Comparison of ENCODE assay signal across 12 mouse cellular contexts in genomic region chr6:71868809-71869208, GRCm38 (mm10). TPM values are rescaled to one million over a fixed set of nuclear protein-coding genes. Genes with fewer than 3 reads are reported as not detected.
A peak's percentile ranks its signal among the peaks of the same experiment; 100 is the strongest.
DNase-seq lines count a peak whose midpoint lies in the region; ATAC-seq and TF ChIP-seq lines count a peak whose summit lies in the region.
"Had no signal": no experiment of that assay in that cellular context is flagged by ENCODE, and none has a peak within 500 bp of the region (broad histone marks: within the 10 kb centered on the region; RNA-seq: fewer than 3 reads in every experiment).

No protein-coding gene starts in this region.

- H3K9me3 ChIP-seq in forebrain, embryonic 14.5 days (replicated peaks; ENCODE audit: control insufficient read depth, low read length) = no peaks in the 10 kb centered on the region
- H3K9me3 ChIP-seq in forebrain, embryonic 12.5 days = no peaks in the 10 kb centered on the region
- H3K9me3 ChIP-seq in midbrain, embryonic 14.5 days (ENCODE audit: control insufficient read depth, low read length) = no peaks in the 10 kb centered on the region
- no peaks in the 10 kb centered on the region; the same call in 1 of the 2 replicates for H3K9me3 ChIP-seq in midbrain, embryonic 10.5 days (replicated peaks)
- H3K9me3 ChIP-seq in stomach, postnatal 0 days (ENCODE audit: control insufficient read depth, low read length) = no peaks in the 10 kb centered on the region
- H3K9me3 ChIP-seq: megakaryocyte, embryonic 14.5 days had no signal

- no peak overlapping the region for H3K4me3 ChIP-seq in forebrain, embryonic 14.5 days (ENCODE audit: low read depth, low read length)
- H3K4me3 ChIP-seq in forebrain, embryonic 12.5 days (replicated peaks) = no peak overlapping the region
- H3K4me3 ChIP-seq in midbrain, embryonic 14.5 days (replicated peaks; ENCODE audit: low read depth, low read length) = no peak overlapping the region
- H3K4me3 ChIP-seq in midbrain, embryonic 10.5 days = no peak overlapping the region
- H3K4me3 ChIP-seq in stomach, postnatal 0 days (ENCODE audit: low read depth, low read length) = no peak overlapping the region
- H3K4me3 ChIP-seq: erythroblast, embryonic 14.5 days; megakaryocyte, embryonic 14.5 days had no signal

- 94% methylated on average over 1 of the region's 1 CpGs for WGBS in forebrain, embryonic 14.5 days
- 91% methylated on average over 1 of the region's 1 CpGs for WGBS in forebrain, embryonic 12.5 days
- 100% methylated on average over 1 of the region's 1 CpGs for WGBS in midbrain, embryonic 14.5 days
- 86% methylated on average over 1 of the region's 1 CpGs for WGBS in midbrain, embryonic 10.5 days
- 86% methylated on average over 1 of the region's 1 CpGs for WGBS in stomach, postnatal 0 days

- no peaks in the 10 kb centered on the region for H3K4me1 ChIP-seq in forebrain, embryonic 14.5 days (ENCODE audit: control insufficient read depth, insufficient read depth, low read length)
- H3K4me1 ChIP-seq in forebrain, embryonic 12.5 days = no peaks in the 10 kb centered on the region
- no peaks in the 10 kb centered on the region for H3K4me1 ChIP-seq in midbrain, embryonic 14.5 days (ENCODE audit: control insufficient read depth, insufficient read depth, low read length)
- H3K4me1 ChIP-seq in midbrain, embryonic 10.5 days = no peaks in the 10 kb centered on the region
- no peaks in the 10 kb centered on the region for H3K4me1 ChIP-seq in stomach, postnatal 0 days (replicated peaks; ENCODE audit: control insufficient read depth, insufficient read depth)

- peaks cover 87% of the 10 kb centered on the region for H3K36me3 ChIP-seq in forebrain, embryonic 14.5 days (ENCODE audit: control insufficient read depth, insufficient read depth, low read length)
- H3K36me3 ChIP-seq in forebrain, embryonic 12.5 days (replicated peaks) = peaks cover 76% of the 10 kb centered on the region
- H3K36me3 ChIP-seq in midbrain, embryonic 14.5 days (ENCODE audit: control insufficient read depth, insufficient read depth, low read length) = peaks cover 87% of the 10 kb centered on the region
- peaks cover 98% of the 10 kb centered on the region for H3K36me3 ChIP-seq in midbrain, embryonic 10.5 days
- peaks cover 21% of the 10 kb centered on the region for H3K36me3 ChIP-seq in stomach, postnatal 0 days (ENCODE audit: control insufficient read depth, insufficient read depth, low read length)

- H3K9ac ChIP-seq in forebrain, embryonic 14.5 days (ENCODE audit: low read length) = no peak overlapping the region
- H3K9ac ChIP-seq in forebrain, embryonic 12.5 days = no peak overlapping the region
- H3K9ac ChIP-seq in midbrain, embryonic 14.5 days (replicated peaks; ENCODE audit: low read length) = no peak overlapping the region
- H3K9ac ChIP-seq in stomach, postnatal 0 days (ENCODE audit: low read length) = no peak overlapping the region

- TF ChIP-seq EP300 in stomach, postnatal 0 days (optimal IDR thresholded peaks at IDR 0.05) = no peak

- peak; percentile 23 for DNase-seq in forebrain, embryonic 14.5 days (ENCODE audit: low spot score)
- DNase-seq in midbrain, embryonic 14.5 days = peak; percentile 51
- DNase-seq in midbrain, embryonic 10.5 days (ENCODE audit: low spot score) = no peak
- peak; percentile 9 for DNase-seq in c-Kit-positive CD71-negative TER-119-negative erythroid progenitor cells, embryonic 14.5 days (ENCODE audit: low read depth)
- no peak for DNase-seq in stomach, postnatal 0 days (ENCODE audit: low spot score)
- DNase-seq in urinary bladder, postnatal 10 days (ENCODE audit: low spot score) = no peak
- no peak for DNase-seq in layer of hippocampus, postnatal 10 days (ENCODE audit: low spot score in 2 of 2)
- DNase-seq: cerebellum, adult 11 months had no signal

- H3K27me3 ChIP-seq in forebrain, embryonic 14.5 days (replicated peaks; ENCODE audit: control insufficient read depth, insufficient read depth, low read length) = no peaks in the 10 kb centered on the region
- H3K27me3 ChIP-seq in forebrain, embryonic 12.5 days = no peaks in the 10 kb centered on the region
- H3K27me3 ChIP-seq in midbrain, embryonic 14.5 days (ENCODE audit: control insufficient read depth, insufficient read depth, low read length) = no peaks in the 10 kb centered on the region
- H3K27me3 ChIP-seq in midbrain, embryonic 10.5 days (ENCODE audit: low read depth, poor library complexity, severe bottlenecking) = no peaks in the 10 kb centered on the region
- no peaks in the 10 kb centered on the region for H3K27me3 ChIP-seq in stomach, postnatal 0 days (ENCODE audit: control insufficient read depth, insufficient read depth, low read length)
- H3K27me3 ChIP-seq: megakaryocyte, embryonic 14.5 days had no signal

- peak; percentile 64 for TF ChIP-seq CTCF in stomach, postnatal 0 days (IDR thresholded peaks at IDR 0.05; ENCODE audit: low read depth)

- H3K27ac ChIP-seq in forebrain, embryonic 14.5 days (ENCODE audit: low read depth, low read length) = no peak overlapping the region
- no peak overlapping the region for H3K27ac ChIP-seq in forebrain, embryonic 12.5 days
- no peak overlapping the region for H3K27ac ChIP-seq in midbrain, embryonic 14.5 days (replicated peaks; ENCODE audit: low read depth, low read length)
- no peak overlapping the region for H3K27ac ChIP-seq in midbrain, embryonic 10.5 days (replicated peaks)
- no peak overlapping the region for H3K27ac ChIP-seq in stomach, postnatal 0 days (replicated peaks)

- ATAC-seq in forebrain, embryonic 14.5 days = no peak
- no peak for ATAC-seq in forebrain, embryonic 12.5 days (ENCODE audit: low FRiP score)
- no peak for ATAC-seq in midbrain, embryonic 14.5 days (ENCODE audit: low FRiP score, low TSS enrichment)
- no peak for ATAC-seq in stomach, postnatal 0 days (ENCODE audit: low FRiP score, low TSS enrichment)
- ATAC-seq: intestine, embryonic 16.5 days had no signal

- no peak overlapping the region for H3K4me2 ChIP-seq in forebrain, embryonic 14.5 days (ENCODE audit: low read length)
- no peak overlapping the region for H3K4me2 ChIP-seq in forebrain, embryonic 12.5 days
- H3K4me2 ChIP-seq in midbrain, embryonic 14.5 days (ENCODE audit: low read length) = no peak overlapping the region
- H3K4me2 ChIP-seq in stomach, postnatal 0 days (replicated peaks; ENCODE audit: low read depth) = no peak overlapping the region

RNA-seq across cellular contexts. Expression of gene Immt, which starts 37.7 kb away (rescaled TPM):
- polyA plus RNA-seq in forebrain, embryonic 14.5 days (2014; fragmentation: Nextera tagmentation; extraction: Ambion mirVana) = 157 and 163 TPM in 2 replicates
- 151 and 156 TPM in 2 replicates for polyA plus RNA-seq in forebrain, embryonic 12.5 days (2016; fragmentation: Nextera tagmentation; extraction: Ambion mirVana)
- polyA plus RNA-seq in midbrain, embryonic 14.5 days (2014; fragmentation: Nextera tagmentation; extraction: Ambion mirVana) = 161 and 173 TPM in 2 replicates
- 219 and 226 TPM in 2 replicates for polyA plus RNA-seq in midbrain, embryonic 10.5 days (2016; fragmentation: Nextera tagmentation; extraction: Ambion mirVana)
- 132 and 140 TPM in 2 replicates for polyA plus RNA-seq in stomach, postnatal 0 days (2015; fragmentation: Nextera tagmentation; extraction: Ambion mirVana)
- 100 to 1,000 TPM; 142 TPM for total RNA-seq in layer of hippocampus, postnatal 10 days (2021)

RNA-seq across cellular contexts. Expression of gene Ptcd3, which starts 39.7 kb away (rescaled TPM):
- 99.9 and 105 TPM in 2 replicates for polyA plus RNA-seq in forebrain, embryonic 14.5 days (2014; fragmentation: Nextera tagmentation; extraction: Ambion mirVana)
- 120 and 126 TPM in 2 replicates for polyA plus RNA-seq in forebrain, embryonic 12.5 days (2016; fragmentation: Nextera tagmentation; extraction: Ambion mirVana)
- 72.3 and 99.8 TPM in 2 replicates for polyA plus RNA-seq in midbrain, embryonic 14.5 days (2014; fragmentation: Nextera tagmentation; extraction: Ambion mirVana)
- polyA plus RNA-seq in midbrain, embryonic 10.5 days (2016; fragmentation: Nextera tagmentation; extraction: Ambion mirVana) = 139 and 147 TPM in 2 replicates
- 31.1 and 32.4 TPM in 2 replicates for polyA plus RNA-seq in stomach, postnatal 0 days (2015; fragmentation: Nextera tagmentation; extraction: Ambion mirVana)
- total RNA-seq in layer of hippocampus, postnatal 10 days (2021) = 10 to 100 TPM; 68.8 to 73.8 TPM

RNA-seq across cellular contexts. Expression of gene Polr1a, which starts 40.0 kb away (rescaled TPM):
- polyA plus RNA-seq in forebrain, embryonic 14.5 days (2014; fragmentation: Nextera tagmentation; extraction: Ambion mirVana) = 10.4 and 14.3 TPM in 2 replicates
- polyA plus RNA-seq in forebrain, embryonic 12.5 days (2016; fragmentation: Nextera tagmentation; extraction: Ambion mirVana) = 33.3 and 40.5 TPM in 2 replicates
- 11.7 and 17.4 TPM in 2 replicates for polyA plus RNA-seq in midbrain, embryonic 14.5 days (2014; fragmentation: Nextera tagmentation; extraction: Ambion mirVana)
- polyA plus RNA-seq in midbrain, embryonic 10.5 days (2016; fragmentation: Nextera tagmentation; extraction: Ambion mirVana) = 40.2 and 43.0 TPM in 2 replicates
- polyA plus RNA-seq in stomach, postnatal 0 days (2015; fragmentation: Nextera tagmentation; extraction: Ambion mirVana) = 8.4 and 9.8 TPM in 2 replicates
- total RNA-seq in layer of hippocampus, postnatal 10 days (2021) = 10 to 100 TPM; 35.2 to 36.2 TPM

RNA-seq across cellular contexts. Expression of gene Mrpl35, which starts 42.0 kb away (rescaled TPM):
- 44.9 and 51.5 TPM in 2 replicates for polyA plus RNA-seq in forebrain, embryonic 14.5 days (2014; fragmentation: Nextera tagmentation; extraction: Ambion mirVana)
- polyA plus RNA-seq in forebrain, embryonic 12.5 days (2016; fragmentation: Nextera tagmentation; extraction: Ambion mirVana) = 50.7 and 50.9 TPM in 2 replicates
- 40.4 and 41.1 TPM in 2 replicates for polyA plus RNA-seq in midbrain, embryonic 14.5 days (2014; fragmentation: Nextera tagmentation; extraction: Ambion mirVana)
- polyA plus RNA-seq in midbrain, embryonic 10.5 days (2016; fragmentation: Nextera tagmentation; extraction: Ambion mirVana) = 60.9 and 67.4 TPM in 2 replicates
- polyA plus RNA-seq in stomach, postnatal 0 days (2015; fragmentation: Nextera tagmentation; extraction: Ambion mirVana) = 61.4 and 65.2 TPM in 2 replicates
- 10 to 100 TPM; 27.8 to 34.2 TPM for total RNA-seq in layer of hippocampus, postnatal 10 days (2021)

Comparison
In these comparisons a context has a peak if more than half of its experiments do, and no peak if none do; other contexts are left out.
1. DNase-seq: peak in forebrain, embryonic 14.5 days (single experiment), midbrain, embryonic 14.5 days (single experiment) and c-Kit-positive CD71-negative TER-119-negative erythroid progenitor cells, embryonic 14.5 days (single experiment); none in midbrain, embryonic 10.5 days (single experiment), stomach, postnatal 0 days (single experiment), urinary bladder, postnatal 10 days (single experiment) and layer of hippocampus, postnatal 10 days (0 of 2).